Mouse (Mus musculus): ENCODE measurements around the gene Cmip. TPM values are rescaled to one million over a fixed set of nuclear protein-coding genes. Genes with fewer than 3 reads are reported as not detected.

Cmip gene
- polyA plus RNA-seq, 1 experiment from 2014 or later: 18.7 TPM

GRCm38 (mm10) chr8:117465250-117465649 is 208.4 kb downstream of the Cmip start:
- peak; percentile 59 for ATAC-seq
- Histone ChIP-seq H3K9ac (no peak overlapping the region), H3K4me1 (peaks cover 11% of the 10 kb centered on the region), H3K27me3 (replicated peaks) (peaks cover 8% of the 10 kb centered on the region; the same call in 1 of the 2 replicates), H3K4me3 (no peak overlapping the region), H3K4me2 (no peak overlapping the region), H3K27ac (no peak overlapping the region), H3K36me3 (peaks cover 2% of the 10 kb centered on the region; the same call in 1 of the 2 replicates), H3K9me3 (replicated peaks) (no peaks in the 10 kb centered on the region)
- WGBS (ENCODE audit: insufficient replicate concordance): 31% methylated on average over 5 of the region's 5 CpGs

DNA sequence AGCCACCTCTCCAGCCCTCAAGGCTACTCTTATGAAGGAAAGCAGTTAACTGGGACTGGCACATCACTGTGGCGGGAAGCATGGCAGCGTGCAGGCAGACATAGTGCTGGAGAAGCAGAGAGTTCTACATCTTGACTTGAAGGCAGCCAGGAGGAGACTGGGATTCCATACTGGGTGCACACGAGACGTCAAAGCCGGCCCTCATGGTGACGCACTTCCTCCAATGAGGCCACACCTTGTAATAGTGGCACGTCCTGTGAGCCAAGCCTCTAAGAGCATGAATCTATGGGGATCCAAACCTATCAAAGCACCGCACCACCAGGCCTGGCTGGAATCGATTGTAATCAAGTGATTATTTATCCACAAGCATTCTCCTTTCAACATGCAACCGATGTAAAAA is 210.6 kb downstream of the Cmip start:
- Histone ChIP-seq H3K4me2 (no peak overlapping the region), H3K9ac (no peak overlapping the region), H3K36me3 (no peaks in the 10 kb centered on the region), H3K9me3 (replicated peaks) (no peaks in the 10 kb centered on the region), H3K27ac (no peak overlapping the region), H3K4me3 (no peak overlapping the region), H3K4me1 (peaks cover 23% of the 10 kb centered on the region), H3K27me3 (replicated peaks) (peaks cover 10% of the 10 kb centered on the region; the same call in 1 of the 2 replicates)
- 67% methylated on average over 10 of the region's 10 CpGs for WGBS (ENCODE audit: insufficient replicate concordance)
- no peak for ATAC-seq

DNA sequence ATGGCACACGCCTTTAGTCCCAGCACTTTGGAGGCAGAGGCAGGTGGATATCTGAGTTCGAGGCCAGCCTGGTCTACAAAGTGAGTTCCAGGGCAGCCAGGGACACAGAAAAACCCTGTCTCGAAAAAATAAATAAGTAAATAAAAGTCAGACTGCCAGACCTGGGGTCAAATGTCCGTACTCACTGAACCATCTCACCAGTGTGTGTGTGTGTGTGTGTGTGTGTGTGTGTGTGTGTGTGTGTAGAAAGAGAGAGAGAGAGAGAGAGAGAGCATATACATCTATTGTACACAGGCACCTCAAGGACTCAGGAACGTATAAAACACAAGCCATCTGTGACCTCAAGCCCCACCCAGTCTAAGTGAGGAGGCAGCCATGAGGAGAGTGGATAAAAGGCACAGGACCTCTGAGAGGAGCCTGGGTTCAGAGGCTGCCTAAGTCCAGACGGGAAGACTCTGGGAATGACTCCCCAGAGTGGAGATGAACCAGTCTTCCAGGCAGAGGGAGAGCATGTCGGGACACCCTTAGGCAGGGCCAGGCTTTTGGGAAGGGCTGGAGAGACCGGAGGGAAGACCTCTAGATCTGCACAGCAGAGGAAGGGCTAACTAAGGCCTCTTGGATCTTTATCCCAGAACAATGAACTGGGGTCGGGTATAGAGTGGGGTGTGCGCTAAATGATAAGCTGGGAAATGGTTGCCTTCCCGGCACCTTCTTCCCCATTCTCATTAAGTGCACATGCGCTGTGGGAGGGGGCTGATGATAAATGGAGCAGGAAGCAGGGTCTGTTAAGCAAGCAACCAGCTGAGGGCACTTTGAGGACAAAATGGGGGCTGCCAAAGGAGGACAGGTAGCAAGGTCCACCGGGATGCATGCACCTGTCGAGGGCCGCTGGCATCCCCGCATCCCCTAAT is 212.8 kb downstream of the Cmip start:
- peaks cover 10% of the 10 kb centered on the region; the same call in 1 of the 2 replicates for H3K27me3 ChIP-seq (replicated peaks)
- H3K9ac ChIP-seq: no peak overlapping the region
- no peaks in the 10 kb centered on the region for H3K9me3 ChIP-seq (replicated peaks)
- H3K4me1 ChIP-seq: peaks cover 25% of the 10 kb centered on the region
- no peak overlapping the region for H3K27ac ChIP-seq
- ATAC-seq: 0 out of 2 replicates have a peak, but pooled peaks have one; percentile 6
- H3K4me2 ChIP-seq: peak overlapping the region; percentile 55
- H3K36me3 ChIP-seq: no peaks in the 10 kb centered on the region
- H3K4me3 ChIP-seq: peak overlapping the region; percentile 20; the same call in 1 of the 2 replicates
- 26% methylated on average over 16 of the region's 16 CpGs for WGBS (ENCODE audit: insufficient replicate concordance)

DNA sequence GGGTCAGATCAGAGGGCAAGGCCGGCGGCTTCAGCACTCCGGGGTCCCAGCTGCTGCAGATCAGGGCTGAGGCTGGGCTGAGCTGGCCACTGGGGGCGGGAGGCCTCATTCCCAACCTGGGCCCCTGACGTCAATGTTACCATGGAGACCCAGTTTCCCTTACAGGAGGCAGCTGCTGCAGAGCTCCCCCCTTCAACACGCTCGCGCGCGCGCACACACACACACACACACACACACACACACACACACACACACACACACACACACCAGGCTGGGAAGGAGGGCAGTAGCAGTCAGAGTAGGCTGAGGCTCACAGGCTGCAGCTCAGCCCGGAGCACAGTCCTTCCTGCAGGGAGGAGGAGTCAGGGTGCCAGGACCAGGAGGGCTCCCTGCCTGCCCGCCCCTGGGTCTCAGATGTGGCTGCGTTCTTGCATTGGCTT is 213.5 kb downstream of the Cmip start:
- H3K4me3 ChIP-seq: peak overlapping the region; percentile 20; the same call in 1 of the 2 replicates
- WGBS (ENCODE audit: insufficient replicate concordance): 8% methylated on average over 12 of the region's 14 CpGs
- no peak overlapping the region for H3K27ac ChIP-seq
- peaks cover 10% of the 10 kb centered on the region; the same call in 1 of the 2 replicates for H3K27me3 ChIP-seq (replicated peaks)
- H3K4me2 ChIP-seq: peak overlapping the region; percentile 55
- H3K4me1 ChIP-seq: peaks cover 25% of the 10 kb centered on the region
- no peaks in the 10 kb centered on the region for H3K9me3 ChIP-seq (replicated peaks)
- peak; percentile 42 for ATAC-seq
- H3K9ac ChIP-seq: no peak overlapping the region
- H3K36me3 ChIP-seq: no peaks in the 10 kb centered on the region

DNA sequence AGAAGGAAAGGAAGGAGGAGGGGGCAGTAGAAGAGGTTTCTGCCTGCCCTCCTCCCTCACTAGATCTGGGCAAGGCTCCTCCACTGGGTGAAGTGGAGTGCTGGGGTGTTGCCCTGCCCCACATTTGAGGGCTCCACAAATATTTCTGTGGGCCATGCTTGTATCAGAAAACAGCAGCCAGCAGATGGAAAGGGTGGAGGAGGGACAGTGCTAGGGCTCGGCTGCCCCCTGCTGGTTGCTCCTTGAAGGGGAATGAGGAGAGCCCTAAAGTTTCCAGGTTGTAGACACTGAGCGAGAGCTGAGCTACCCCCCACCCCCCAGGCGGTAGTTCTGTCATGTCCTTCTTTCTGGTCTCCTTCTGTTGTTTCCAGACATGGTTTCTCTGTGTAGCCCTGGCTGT is 214.3 kb downstream of the Cmip start:
- peaks cover 10% of the 10 kb centered on the region; the same call in 1 of the 2 replicates for H3K27me3 ChIP-seq (replicated peaks)
- no peaks in the 10 kb centered on the region for H3K36me3 ChIP-seq
- no peak overlapping the region for H3K9ac ChIP-seq
- WGBS (ENCODE audit: insufficient replicate concordance): 12% methylated on average over 3 of the region's 3 CpGs
- H3K27ac ChIP-seq: no peak overlapping the region
- H3K9me3 ChIP-seq (replicated peaks): no peaks in the 10 kb centered on the region
- no peak overlapping the region for H3K4me2 ChIP-seq
- peak; percentile 25; the same call in 1 of the 2 replicates for ATAC-seq
- no peak overlapping the region for H3K4me3 ChIP-seq
- peaks cover 30% of the 10 kb centered on the region for H3K4me1 ChIP-seq

GRCm38 (mm10) chr8:117471655-117472054 is 214.8 kb downstream of the Cmip start:
- 58% methylated on average over 9 of the region's 9 CpGs for WGBS (ENCODE audit: insufficient replicate concordance)
- H3K9ac ChIP-seq: no peak overlapping the region
- H3K27me3 ChIP-seq (replicated peaks): peaks cover 10% of the 10 kb centered on the region; the same call in 1 of the 2 replicates
- H3K36me3 ChIP-seq: no peaks in the 10 kb centered on the region
- no peak for ATAC-seq
- H3K4me3 ChIP-seq: no peak overlapping the region
- no peak overlapping the region for H3K27ac ChIP-seq
- peaks cover 30% of the 10 kb centered on the region for H3K4me1 ChIP-seq
- no peaks in the 10 kb centered on the region for H3K9me3 ChIP-seq (replicated peaks)
- no peak overlapping the region for H3K4me2 ChIP-seq

DNA sequence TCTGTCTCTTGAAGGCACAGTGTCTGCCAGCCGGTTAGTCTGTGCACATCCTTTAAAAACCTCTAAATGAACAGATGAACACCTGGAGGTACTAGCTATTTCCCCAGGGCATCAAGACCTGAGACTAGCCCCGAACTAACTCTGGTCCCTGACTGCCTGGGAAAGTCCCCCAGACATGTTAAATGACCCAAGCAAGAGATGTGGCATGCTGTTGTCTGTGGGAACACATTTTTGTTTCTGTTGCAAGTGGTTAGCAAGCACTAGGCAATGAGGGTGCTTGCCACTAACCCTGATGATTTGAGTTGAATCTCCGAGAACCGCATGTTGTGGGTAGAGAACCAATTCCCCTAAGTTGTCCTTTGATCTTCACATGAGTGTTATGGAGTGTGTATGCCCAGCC is 215.5 kb downstream of the Cmip start:
- Histone ChIP-seq H3K9ac (no peak overlapping the region), H3K36me3 (no peaks in the 10 kb centered on the region), H3K9me3 (replicated peaks) (no peaks in the 10 kb centered on the region), H3K4me2 (no peak overlapping the region), H3K27me3 (replicated peaks) (peaks cover 10% of the 10 kb centered on the region; the same call in 1 of the 2 replicates), H3K4me1 (peaks cover 30% of the 10 kb centered on the region), H3K27ac (no peak overlapping the region), H3K4me3 (no peak overlapping the region)
- ATAC-seq: no peak
- 66% methylated on average over 4 of the region's 4 CpGs for WGBS (ENCODE audit: insufficient replicate concordance)

- no peak overlapping the region for H3K4me3 ChIP-seq
- H3K9me3 ChIP-seq (replicated peaks): no peaks in the 10 kb centered on the region
- peaks cover 5% of the 10 kb centered on the region; the same call in 1 of the 2 replicates for H3K27me3 ChIP-seq (replicated peaks)
- peak; percentile 58 for ATAC-seq
- H3K36me3 ChIP-seq: no peaks in the 10 kb centered on the region
- H3K9ac ChIP-seq: no peak overlapping the region
- WGBS (ENCODE audit: insufficient replicate concordance): 0% methylated on average over 5 of the region's 5 CpGs
- no peak overlapping the region for H3K27ac ChIP-seq
- H3K4me1 ChIP-seq: peaks cover 26% of the 10 kb centered on the region
- H3K4me2 ChIP-seq: peak overlapping the region; percentile 25
Observed at GRCm38 (mm10) chr8:117474944-117475343, 218.1 kb downstream of the Cmip start.

GRCm38 (mm10) chr8:117475819-117476218 is 219.0 kb downstream of the Cmip start:
- Histone ChIP-seq H3K4me1 (peaks cover 17% of the 10 kb centered on the region), H3K9ac (no peak overlapping the region), H3K36me3 (no peaks in the 10 kb centered on the region), H3K4me2 (peak overlapping the region; percentile 0; the same call in 1 of the 2 replicates), H3K27ac (no peak overlapping the region), H3K9me3 (replicated peaks) (no peaks in the 10 kb centered on the region), H3K4me3 (no peak overlapping the region), H3K27me3 (replicated peaks) (no peaks in the 10 kb centered on the region)
- ATAC-seq: no peak
- WGBS (ENCODE audit: insufficient replicate concordance): 34% methylated on average over 7 of the region's 7 CpGs

- Histone ChIP-seq H3K36me3 (no peaks in the 10 kb centered on the region), H3K4me1 (peaks cover 10% of the 10 kb centered on the region), H3K9me3 (replicated peaks) (no peaks in the 10 kb centered on the region), H3K9ac (no peak overlapping the region), H3K27ac (no peak overlapping the region), H3K4me3 (no peak overlapping the region), H3K27me3 (replicated peaks) (no peaks in the 10 kb centered on the region), H3K4me2 (no peak overlapping the region)
- ATAC-seq: no peak
Observed at GRCm38 (mm10) chr8:117478082-117478481, 221.2 kb downstream of the Cmip start.

DNA sequence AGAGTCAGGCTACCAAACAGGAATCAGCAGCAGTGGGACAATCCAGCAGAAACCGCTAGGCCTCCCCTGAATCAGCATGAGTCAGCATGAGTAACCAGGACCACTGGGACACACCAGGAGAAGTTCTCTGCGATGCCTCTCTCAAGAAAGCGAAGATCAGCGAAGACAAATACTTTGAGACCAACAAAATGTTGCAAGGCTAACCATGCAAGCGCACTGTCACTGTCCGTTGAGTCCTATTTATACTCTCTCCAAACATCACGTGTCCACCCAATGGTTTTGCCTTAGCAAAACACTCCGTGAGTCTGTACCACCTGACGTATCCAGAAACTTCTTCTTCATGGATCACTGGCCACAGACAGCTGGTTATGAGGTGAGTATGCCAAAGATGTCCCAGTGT is 223.1 kb downstream of the Cmip start:
- H3K9me3 ChIP-seq (replicated peaks): no peaks in the 10 kb centered on the region
- 80% methylated on average over 9 of the region's 9 CpGs for WGBS (ENCODE audit: insufficient replicate concordance)
- no peak for ATAC-seq

GRCm38 (mm10) chr8:117480516-117480915 is 223.7 kb downstream of the Cmip start:
- Histone ChIP-seq H3K27ac (no peak overlapping the region), H3K9ac (no peak overlapping the region), H3K4me3 (no peak overlapping the region), H3K4me1 (peaks cover 3% of the 10 kb centered on the region), H3K9me3 (replicated peaks) (no peaks in the 10 kb centered on the region), H3K27me3 (replicated peaks) (no peaks in the 10 kb centered on the region), H3K36me3 (no peaks in the 10 kb centered on the region), H3K4me2 (no peak overlapping the region)
- WGBS (ENCODE audit: insufficient replicate concordance): 63% methylated on average over 5 of the region's 5 CpGs
- ATAC-seq: no peak

More for the DNA sequence above, 223.1 kb downstream of the Cmip start:
- no peaks in the 10 kb centered on the region for H3K36me3 ChIP-seq
- no peak overlapping the region for H3K9ac ChIP-seq
- H3K4me1 ChIP-seq: peaks cover 6% of the 10 kb centered on the region
- no peak overlapping the region for H3K4me3 ChIP-seq
- H3K27me3 ChIP-seq (replicated peaks): no peaks in the 10 kb centered on the region
- no peak overlapping the region for H3K4me2 ChIP-seq
- no peak overlapping the region for H3K27ac ChIP-seq
